Mouse (Mus musculus): ENCODE results near the gene Ssr1. TPM values are rescaled to one million over a fixed set of nuclear protein-coding genes. Genes with fewer than 3 reads are reported as not detected.

Ssr1 gene
- total RNA-seq, 2 experiments from 2014 or later, result 82.1 to 93.6 TPM

- no peak for DNase-seq (ENCODE audit: low spot score in 2 of 2)
Measured at GRCm38 (mm10) chr13:37920727-37921126, 73.3 kb downstream of the Ssr1 start.

DNA sequence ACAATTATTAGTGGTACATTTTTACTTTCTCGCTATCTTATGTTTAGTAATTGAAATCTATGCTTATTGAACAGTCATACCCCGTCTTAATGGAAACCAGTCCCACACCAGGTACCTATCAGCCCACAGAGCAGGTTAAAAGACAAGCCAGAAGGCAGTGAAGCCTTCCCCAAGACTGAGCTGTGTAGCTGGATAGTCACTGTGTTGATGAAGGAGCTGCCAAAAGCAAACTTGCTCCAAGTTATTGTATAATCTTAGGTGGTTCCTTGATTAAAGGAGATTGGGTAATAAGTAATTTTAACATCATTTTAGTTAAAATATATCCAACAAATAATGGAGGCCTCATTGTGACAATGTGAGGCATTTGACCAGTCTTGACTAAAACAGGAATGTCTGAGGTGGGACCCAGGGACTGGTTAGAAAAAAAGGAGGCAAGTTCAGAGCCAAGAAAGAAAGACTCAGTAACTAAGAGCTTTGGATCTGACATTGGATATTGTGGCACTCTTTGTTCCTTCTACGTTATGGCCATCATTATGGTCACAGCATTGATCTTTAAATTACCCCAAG lies 74.2 kb downstream of the Ssr1 start:
- DNase-seq (ENCODE audit: low spot score in 2 of 2), result no peak

- DNase-seq (ENCODE audit: low spot score in 2 of 2), result no peak
Measured at GRCm38 (mm10) chr13:37918336-37919261, 75.4 kb downstream of the Ssr1 start.

Other genes with a start within 250 kb of the Ssr1 start
- 10 to 100 TPM; 75.1 to 85.3 TPM for gene Rreb1, start 215.8 kb downstream of the Ssr1 start, total RNA-seq (2021)
- 10 to 100 TPM; 19.1 to 25.7 TPM for gene Riok1, start 42.8 kb upstream of the Ssr1 start, total RNA-seq (2021)
- gene Cage1, start 42.9 kb upstream of the Ssr1 start, total RNA-seq (2021), result 1 to 10 TPM; 4.3 to 5.1 TPM
- gene Dsp, start 157.1 kb upstream of the Ssr1 start, total RNA-seq (2021), result 10 to 100 TPM; 10.3 to 10.7 TPM
- 10 to 100 TPM; 21.5 to 21.7 TPM for gene Snrnp48, start 210.7 kb upstream of the Ssr1 start, total RNA-seq (2021)